Mouse (Mus musculus): ENCODE measurements around the gene AC153137.1.
A peak's percentile ranks its signal among the peaks of the same experiment; 100 is the strongest.
"Not testable (repeated sequence)": the region's sequence is repeated elsewhere in the genome, so short reads cannot be mapped to it uniquely, and the experiment has no call there.

AC153137.1 gene

DNA sequence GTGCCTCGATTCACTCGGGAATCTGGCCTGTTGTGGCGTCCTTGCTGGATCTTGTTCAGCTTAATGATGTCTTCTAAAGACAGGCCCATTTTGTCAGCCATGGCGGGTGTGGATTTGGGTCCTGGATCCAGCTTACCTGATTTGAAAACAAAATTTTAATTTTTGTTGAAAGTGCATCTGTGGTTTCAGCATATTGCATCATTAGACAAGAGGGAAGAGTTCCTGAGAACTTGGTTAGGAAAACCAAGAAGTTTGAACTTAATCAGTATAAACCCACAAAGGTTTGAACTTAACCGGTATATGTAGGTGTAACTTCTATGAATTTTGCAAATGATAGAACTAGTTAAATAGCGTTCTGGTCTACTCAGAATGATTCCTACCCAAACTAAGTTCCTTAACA lies at the start of gene AC153137.1:
TSS of gene AC153137.1 (minus strand) at position 101 of the 400 bp plus-strand sequence.
- not testable (repeated sequence) for DNase-seq (ENCODE audit: low spot score)

DNA sequence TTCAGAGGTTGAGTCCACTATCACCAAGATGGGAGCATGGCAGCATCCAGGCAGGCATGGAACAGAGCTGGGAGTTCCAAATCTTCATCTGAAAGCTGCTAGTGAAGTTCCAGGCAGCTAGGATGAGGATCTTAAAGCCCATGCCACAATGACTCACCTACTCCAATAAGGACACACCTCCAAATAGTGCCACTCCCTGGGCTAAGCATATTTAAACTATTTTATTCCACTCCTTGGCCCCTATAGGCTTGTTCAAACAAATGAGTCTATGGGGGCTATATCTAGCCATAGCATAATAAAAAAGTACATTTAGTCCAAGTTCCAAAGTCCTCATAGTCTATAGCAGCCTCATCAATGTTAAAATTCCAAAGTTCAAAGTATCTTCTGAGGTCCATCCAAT lies 45.4 kb upstream of the AC153137.1 start:
- DNase-seq (ENCODE audit: low spot score): no peak

DNA sequence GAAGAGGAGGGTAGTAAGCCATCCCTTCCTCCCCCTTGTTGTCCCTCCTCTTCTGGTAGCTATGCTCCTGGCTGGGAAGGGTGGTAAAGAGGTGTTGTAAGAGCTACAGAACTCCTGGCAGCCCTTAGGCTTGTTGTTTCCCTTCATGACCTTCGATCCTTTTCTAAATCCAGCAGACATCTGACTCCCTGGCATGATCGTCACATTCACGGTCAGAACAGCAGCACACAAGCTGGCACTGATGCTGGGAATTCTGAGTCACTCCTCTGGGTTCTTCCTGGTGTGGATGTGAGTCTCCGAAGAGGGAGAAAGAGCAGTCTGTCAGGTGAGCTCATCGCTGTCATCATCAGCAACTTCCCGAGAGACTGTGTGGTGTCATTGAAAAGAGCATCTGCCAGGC lies 41.5 kb upstream of the AC153137.1 start:
- no peak for DNase-seq (ENCODE audit: low spot score)

DNA sequence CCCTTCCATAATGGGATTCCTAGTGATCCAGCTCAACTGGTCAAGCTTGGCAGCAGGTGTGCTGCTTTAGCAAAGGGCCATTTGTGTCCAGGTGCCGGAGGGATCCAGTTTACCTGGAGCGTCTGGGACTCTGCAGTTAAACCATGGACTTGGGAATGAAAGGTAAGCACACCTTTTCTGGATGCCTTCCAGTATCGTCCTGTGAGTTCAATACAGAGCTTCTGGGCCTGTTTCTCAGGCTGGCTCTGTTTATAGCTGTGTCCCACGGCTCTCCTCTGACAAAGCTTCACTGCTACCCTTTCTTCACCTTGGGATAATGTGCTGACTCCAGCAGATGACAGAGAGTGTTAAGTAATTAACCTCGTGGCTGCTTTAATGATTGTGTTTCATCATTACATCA lies 39.6 kb upstream of the AC153137.1 start:
- DNase-seq (ENCODE audit: low spot score): no peak

DNA sequence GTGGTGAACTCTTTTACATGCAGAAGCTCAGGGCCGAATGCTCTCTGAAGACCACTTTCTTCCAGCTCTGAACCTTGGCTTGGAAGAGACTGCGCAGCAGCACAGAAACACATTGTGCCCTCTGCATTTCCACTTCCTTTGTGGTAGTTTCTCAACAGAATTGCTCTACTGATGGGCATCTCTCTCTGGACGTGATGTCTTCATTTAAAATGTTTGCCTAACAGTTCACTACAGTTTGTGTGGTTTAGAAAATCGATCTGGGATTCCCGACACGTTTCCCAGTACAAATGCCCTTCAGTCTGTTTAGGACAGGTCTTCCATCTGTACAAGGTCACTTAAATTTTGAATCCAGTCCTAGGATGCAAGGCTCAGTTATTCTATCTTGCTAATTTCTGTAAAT lies 38.3 kb upstream of the AC153137.1 start:
- no peak for DNase-seq (ENCODE audit: low spot score)

DNA sequence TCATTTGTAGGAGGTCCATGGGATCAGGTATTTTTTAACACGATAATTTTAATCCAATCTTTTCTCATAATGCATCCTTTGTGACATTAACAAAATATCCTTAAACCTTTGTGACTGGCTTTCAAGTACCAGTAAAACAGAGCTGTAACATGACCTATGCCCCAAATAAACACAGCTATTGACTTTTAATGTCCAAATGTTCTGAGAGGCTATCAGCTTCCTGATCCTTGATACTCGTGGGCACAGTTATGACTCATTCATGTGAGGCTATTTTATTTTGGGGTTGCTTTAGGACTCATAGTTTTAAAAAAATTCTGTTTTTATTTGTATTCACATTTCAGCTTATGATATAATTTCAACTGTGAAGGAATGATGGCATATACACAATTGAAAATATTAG lies 37.5 kb upstream of the AC153137.1 start:
- no peak for DNase-seq (ENCODE audit: low spot score)

DNA sequence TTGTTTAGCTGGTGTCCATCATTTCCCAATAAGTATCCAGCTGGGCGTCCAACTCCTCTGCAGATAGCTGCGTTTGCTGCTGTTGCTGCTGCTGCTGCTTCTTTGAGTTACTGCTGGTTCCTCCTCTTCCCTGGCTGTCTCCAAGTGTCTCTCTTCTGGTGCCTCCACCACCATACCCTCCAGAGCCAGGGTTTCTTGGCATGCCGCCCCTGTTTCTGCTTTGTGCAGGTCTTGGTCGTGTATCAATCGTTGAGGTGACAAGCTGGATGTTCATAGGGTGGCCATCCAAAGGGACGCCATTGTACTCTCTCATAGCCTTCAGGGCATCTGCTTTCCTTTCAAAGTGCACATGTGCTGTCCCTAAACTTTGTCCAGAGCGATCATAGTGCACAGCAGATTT lies 529 bp downstream of the AC153137.1 start:
- not testable (repeated sequence) for DNase-seq (ENCODE audit: low spot score)

DNA sequence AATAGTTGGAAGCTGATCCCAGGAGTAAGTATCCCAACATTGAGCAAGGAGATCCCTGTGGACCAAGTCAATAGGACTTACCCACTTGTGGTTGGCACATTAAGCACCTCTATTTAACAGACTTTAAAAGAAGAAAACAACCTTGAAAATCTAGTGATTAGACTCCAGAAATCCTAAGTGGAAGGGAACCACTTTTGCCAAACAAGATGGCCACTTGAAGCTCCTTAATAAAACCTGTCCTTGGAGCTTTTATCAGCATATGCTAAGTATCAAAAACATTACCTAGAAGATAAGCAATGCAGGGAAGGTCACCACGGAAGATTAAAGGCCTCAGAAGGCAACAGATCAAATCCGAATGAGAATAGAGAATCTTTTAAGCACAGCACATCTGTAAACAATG lies 26.0 kb downstream of the AC153137.1 start:
- DNase-seq (ENCODE audit: low spot score): no peak

DNA sequence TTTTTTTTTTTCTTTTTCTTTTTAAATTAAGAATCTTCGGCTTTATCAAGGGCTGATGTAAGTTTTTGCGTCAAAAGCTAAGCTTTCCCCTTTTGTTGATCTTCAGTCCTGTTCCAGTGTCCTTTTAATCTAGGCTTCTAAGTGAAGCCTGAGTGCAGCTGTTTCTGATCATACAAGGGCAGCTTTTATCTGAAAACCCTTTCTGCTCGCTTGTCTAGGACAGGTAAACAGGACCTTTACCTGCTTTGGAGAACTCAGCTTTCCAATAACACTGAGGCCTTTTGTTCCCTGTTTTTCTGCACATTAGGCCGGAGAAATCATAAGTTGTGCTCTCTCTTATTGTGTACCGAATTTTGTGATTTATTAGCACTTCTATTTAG lies 27.3 kb downstream of the AC153137.1 start:
- DNase-seq (ENCODE audit: low spot score): no peak

DNA sequence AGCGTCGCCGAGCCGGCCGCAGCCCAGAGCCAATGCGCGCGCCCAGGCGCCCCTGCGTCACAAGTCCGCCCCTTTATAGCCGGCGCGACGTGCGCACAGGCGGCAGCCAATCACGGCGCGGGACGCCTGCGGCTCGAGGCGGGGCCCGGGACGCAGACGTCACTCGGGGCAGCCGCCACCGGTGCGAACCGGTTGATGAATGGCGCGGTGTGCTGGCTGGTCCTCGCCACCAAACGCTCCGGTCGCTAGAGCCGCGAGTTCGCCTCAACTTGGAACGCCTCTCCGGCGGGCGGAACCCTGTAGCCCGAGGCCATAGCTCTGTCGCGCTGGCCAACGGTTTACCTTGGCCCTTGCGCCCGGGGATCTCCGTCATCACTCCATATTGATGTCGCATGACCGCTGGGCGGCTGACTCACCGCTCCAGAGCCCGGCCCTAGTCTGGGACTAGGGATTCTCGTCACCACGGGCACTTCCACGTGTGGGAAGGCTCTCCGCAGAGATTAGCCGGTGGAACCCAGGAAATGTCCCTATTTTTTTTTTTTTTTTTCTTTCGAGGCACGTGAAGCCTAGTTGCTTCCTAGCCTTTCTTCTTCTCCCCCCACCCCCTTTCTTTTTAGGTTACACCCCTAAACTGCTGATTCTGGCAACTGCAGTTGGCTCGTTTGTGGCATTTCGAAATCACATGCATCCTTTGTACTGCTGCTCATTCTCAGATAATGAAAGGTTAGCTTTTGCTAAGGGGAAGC lies 27.9 kb downstream of the AC153137.1 start:
- peak; percentile 94 for DNase-seq (ENCODE audit: low spot score)

DNA sequence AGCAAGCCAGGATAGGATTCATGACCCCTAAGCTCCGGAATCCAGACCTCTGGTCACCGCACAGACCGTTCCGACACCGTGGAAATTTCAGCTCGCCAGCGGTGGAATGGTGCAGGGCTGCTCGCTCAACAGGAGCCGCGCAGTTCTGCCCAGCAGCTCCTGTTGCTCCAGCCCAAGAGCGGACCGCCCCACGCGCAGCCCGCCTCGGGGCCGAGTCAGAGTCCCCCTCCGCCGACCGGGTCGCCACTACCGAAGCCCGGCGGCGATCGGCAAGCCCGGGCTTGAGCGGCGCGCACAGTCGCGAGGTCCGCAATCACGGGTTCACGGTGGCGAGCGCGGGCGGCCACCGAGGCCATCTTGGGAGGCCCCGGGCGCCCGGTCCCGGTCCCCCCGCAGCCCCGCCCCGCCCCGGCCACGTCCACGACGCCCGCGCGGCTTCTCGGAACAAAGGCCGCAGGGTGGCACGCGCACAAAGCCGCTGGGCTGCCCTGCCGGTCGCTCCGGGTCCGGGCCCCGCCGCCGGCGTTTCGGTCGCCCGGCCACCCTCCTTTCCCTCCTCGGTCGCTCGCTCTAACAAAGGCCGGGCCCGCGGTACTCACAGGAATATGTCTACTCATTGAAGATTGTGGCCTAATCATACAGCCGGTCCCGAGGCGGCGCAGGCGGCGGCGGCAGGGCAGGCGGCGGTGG lies 28.7 kb downstream of the AC153137.1 start:
- DNase-seq (ENCODE audit: low spot score): peak; percentile 56

DNA sequence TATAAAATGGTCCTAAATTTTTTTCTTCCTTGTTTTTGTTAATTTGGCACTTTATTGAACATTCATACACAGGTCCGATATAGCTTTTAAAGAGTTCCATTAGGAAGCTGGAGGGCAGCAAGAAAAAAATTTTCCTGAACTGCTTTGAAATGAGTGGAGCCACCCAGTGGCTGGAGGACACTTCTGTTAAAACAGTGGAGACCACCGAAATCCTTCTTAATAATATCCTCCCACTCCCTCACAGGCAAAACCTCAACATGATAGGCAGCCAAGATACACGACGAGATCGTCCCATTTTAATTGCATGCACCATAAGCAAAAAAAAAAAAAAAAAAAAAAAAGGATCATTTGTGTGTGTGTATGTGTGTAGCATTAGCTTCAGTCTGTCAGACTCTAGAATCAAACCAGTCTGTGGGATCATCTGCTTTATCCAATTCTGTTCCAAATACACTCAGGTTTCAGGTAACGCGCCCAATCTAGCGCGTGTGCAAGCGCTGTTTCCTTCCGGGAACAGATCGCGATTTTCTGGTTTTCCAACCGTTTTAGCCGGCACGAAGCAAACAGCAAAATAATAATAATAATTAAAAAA lies 29.3 kb downstream of the AC153137.1 start:
- no peak for DNase-seq (ENCODE audit: low spot score)

DNA sequence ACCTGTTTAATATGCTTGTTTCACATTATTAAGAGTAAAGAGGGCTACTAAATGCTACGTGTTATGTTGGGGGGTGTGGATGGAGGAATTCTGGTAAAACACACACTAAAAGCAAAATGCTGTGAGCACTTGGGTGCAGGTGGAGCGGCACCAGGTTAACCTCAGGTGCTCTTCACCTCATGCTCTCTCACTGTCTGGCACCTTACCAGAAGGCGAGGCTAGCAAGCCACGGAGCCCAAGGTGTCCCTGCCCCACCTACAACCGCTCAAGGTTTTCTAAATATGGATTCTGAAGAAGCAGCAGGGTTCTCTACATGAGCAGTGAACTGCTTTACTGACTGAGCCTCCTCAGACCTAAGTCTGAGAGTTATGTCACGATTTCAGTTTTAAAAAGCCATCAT lies 32.6 kb downstream of the AC153137.1 start:
- DNase-seq (ENCODE audit: low spot score): no peak

DNA sequence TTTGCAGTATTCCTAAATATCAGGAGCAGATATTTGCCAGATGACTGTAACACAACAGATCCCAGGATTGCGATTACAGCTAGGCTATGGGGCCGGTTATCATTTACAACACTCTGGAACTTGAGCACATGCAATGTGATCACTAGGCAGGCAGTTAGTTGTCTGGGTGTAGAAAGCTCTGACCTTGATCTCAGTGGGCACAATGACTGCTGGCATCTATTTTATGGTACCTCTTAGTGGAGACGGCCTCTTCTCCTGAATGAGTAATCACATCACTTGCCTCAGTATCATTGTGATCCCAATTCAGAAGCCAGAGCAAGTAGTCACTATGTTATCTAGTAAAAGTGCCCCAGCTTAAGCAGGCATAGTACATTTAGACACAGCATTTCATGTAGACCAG lies 37.2 kb downstream of the AC153137.1 start:
- no peak for DNase-seq (ENCODE audit: low spot score)

DNA sequence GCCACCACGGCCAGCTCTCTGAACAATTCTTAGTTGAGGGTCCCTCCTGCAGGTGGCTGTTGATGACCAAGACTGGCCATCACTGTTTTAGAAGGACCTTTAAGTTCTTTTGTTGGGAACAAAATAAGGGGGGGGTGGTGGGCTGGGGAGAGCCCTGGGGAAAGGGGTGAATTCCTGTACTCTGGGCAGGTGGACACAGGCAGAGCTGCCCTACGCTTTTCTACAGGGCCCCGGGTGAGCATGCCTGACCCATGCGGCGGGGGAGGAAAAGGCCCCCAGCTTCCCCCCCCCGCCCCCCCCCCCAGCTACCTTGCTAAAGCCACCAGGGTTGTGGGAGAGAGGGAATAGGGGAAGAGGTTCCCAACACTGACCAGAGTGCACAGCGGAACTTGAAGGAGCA lies 39.4 kb downstream of the AC153137.1 start:
- DNase-seq (ENCODE audit: low spot score): no peak

DNA sequence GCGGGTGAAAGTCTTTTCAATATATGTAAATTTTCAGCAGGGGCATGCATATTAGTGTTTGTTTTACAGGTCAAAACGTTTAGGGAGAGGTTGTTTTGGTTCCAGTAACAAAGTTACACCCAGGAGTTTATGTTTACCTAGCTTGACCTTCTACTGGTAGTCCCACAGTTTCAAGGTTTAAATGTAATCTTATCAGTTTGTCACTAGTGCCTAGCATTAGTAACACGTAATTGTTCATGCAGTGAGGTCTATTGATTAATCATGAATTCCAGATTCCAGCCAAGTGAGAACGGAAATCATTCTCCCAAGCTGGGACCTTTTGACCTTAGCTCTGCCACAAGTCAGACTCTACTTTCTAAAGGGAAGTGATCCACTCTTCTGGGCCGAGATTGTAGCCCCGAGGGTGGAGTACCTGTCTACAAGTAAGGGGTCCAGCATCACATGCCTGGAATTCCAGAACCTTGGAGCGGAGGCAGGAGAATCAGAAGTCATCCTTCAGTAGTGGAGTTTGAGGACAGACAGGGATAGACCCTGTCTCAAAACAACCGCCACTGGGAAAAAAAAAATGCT lies 40.3 kb downstream of the AC153137.1 start:
- DNase-seq (ENCODE audit: low spot score): no peak

DNA sequence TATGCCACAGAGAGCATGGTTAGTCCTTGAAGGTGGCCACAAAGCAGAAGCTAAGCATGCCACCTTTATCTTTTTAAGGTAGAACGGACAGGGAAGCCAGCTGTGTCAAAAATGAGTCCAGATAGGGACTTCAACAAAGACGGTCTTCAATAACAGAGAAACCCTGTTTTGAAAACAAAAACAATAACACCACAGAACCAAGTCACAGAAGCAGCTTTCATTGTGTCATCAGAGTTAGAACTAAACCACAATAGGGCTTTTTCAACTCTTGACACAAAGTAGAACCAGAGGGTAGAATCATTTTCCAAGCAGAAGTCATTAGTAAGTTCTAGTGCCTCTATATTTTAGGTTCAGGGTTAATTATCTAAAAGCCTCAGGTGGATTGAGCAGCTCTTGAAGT lies 41.3 kb downstream of the AC153137.1 start:
- no peak for DNase-seq (ENCODE audit: low spot score)

DNA sequence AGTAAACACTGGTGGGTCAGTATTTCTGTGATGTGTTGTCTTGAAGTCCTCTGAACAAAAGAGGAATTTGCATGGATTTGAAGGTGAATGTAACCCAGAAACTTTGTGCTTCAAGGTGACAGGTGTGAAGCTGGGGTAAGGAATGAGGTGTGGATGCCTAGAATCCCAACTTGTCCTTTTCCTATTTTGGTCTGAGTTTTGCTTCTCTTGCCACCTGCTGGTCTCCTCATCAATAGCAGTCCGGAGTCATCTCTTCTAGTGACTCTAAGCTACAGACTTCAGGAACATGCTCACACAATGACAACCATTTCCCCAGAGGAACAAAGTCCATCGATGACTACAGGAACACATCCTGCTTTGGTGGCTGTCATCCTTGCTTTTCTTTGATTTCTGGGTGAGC lies 46.9 kb downstream of the AC153137.1 start:
- no peak for DNase-seq (ENCODE audit: low spot score)

DNA sequence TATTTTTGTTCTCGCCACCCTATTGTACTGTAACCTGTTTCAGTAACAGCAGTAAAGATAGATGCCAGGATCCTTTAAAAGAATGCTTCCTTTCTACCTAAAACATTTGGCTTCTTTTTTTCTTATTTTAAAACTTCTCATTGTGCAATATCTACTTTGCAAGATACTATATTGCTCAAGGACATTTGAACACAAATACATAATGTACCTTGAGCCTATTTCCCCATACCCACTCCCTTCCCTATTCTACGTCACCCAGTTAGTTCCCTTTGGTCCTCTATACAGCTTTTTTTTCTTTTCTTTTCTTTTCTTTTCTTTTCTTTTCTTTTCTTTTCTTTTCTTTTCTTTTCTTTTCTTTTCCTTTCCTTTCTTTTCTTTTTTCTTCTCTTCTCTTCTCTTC lies 47.6 kb downstream of the AC153137.1 start:
- DNase-seq (ENCODE audit: low spot score): no peak
